Mouse (Mus musculus) E14TG2a.4 (cell line): ENCODE measurements at regions not wholly inside any gene's neighbourhood (a gene's known extent, or its start where the extent isn't known, plus 50 kb on each side); places are given as distances from the start of the nearest gene placed in this dataset.

Experiments used
- CTCF ChIP-seq: conservative IDR thresholded peaks from 2 replicates; pipeline ENCODE4 v1.5.1; 2014; ENCODE audit warnings: low read length
- NANOG ChIP-seq: IDR thresholded peaks from 2 replicates; pipeline ENCODE4 v1.6.1; 2014; ENCODE audit warnings: borderline replicate concordance, low read length, mixed read lengths

DNA sequence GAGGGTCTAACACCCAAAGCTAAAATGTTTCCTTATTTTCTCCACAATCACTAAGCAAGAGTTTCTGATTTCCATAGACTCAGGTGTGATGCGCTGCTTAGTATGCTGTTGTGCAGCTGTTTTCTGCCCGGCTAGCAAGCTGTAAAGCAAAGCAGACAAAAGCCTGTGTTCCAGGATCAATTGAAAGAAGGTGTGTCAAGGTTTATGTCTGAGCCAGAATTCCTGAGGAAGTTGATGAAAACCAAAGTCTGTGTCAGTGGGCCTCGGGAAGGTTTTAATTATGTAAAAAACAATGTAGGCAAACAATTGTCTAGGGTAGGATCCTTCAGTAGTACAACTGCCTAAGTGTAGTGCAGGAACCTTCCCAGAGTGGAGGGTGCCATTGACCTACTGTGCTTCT, 604.6 kb downstream of the Dcdc2c start:
- TF ChIP-seq CTCF (no peak), NANOG (no peak)
